Mouse (Mus musculus): ENCODE data around the gene Slc35f5. TPM values are rescaled to one million over a fixed set of nuclear protein-coding genes. Genes with fewer than 3 reads are reported as not detected.

The Slc35f5 gene
- polyA plus RNA-seq, 1 experiment from 2014 or later = 28.5 TPM

GRCm38 (mm10) chr1:125561206-125561605 lies 811 bp downstream of the Slc35f5 start:
- WGBS = 1% methylated on average over 29 of the region's 29 CpGs
- Histone ChIP-seq H3K4me1 (replicated peaks; ENCODE audit: control insufficient read depth, insufficient read depth, low read length) (no peaks in the 10 kb centered on the region; the same call in none of the 2 replicates), H3K4me3 (ENCODE audit: low read depth, low read length) (peak overlapping the region; percentile 81), H3K36me3 (ENCODE audit: control insufficient read depth, insufficient read depth, low read length) (no peaks in the 10 kb centered on the region; the same call in 1 of the 2 replicates), H3K9ac (ENCODE audit: low read depth, low read length) (peak overlapping the region; percentile 81), H3K4me2 (peak overlapping the region; percentile 90), H3K27me3 (replicated peaks; ENCODE audit: control insufficient read depth, insufficient read depth, low read length) (no peaks in the 10 kb centered on the region), H3K9me3 (ENCODE audit: control insufficient read depth, low read length) (no peaks in the 10 kb centered on the region), H3K27ac (ENCODE audit: low read depth, low read length) (peak overlapping the region; percentile 91; the same call in 1 of the 2 replicates)
- ATAC-seq (replicated peaks; ENCODE audit: low FRiP score) = no peak; the same call in 1 of the 2 replicates
- DNase-seq (ENCODE audit: low spot score) = peak; percentile 67

- peak overlapping the region; percentile 81 for H3K4me3 ChIP-seq (ENCODE audit: low read depth, low read length)
- no peak overlapping the region for H3K27ac ChIP-seq (ENCODE audit: low read depth, low read length)
- no peaks in the 10 kb centered on the region; the same call in none of the 2 replicates for H3K4me1 ChIP-seq (replicated peaks; ENCODE audit: control insufficient read depth, insufficient read depth, low read length)
- no peaks in the 10 kb centered on the region for H3K9me3 ChIP-seq (ENCODE audit: control insufficient read depth, low read length)
- H3K4me2 ChIP-seq = peak overlapping the region; percentile 90
- no peak for DNase-seq (ENCODE audit: low spot score)
- 77% methylated on average over 4 of the region's 4 CpGs for WGBS
- peak overlapping the region; percentile 81; the same call in 1 of the 2 replicates for H3K9ac ChIP-seq (ENCODE audit: low read depth, low read length)
- no peaks in the 10 kb centered on the region; the same call in 1 of the 2 replicates for H3K36me3 ChIP-seq (ENCODE audit: control insufficient read depth, insufficient read depth, low read length)
- H3K27me3 ChIP-seq (replicated peaks; ENCODE audit: control insufficient read depth, insufficient read depth, low read length) = no peaks in the 10 kb centered on the region
- ATAC-seq (replicated peaks; ENCODE audit: low FRiP score) = no peak
Measured at GRCm38 (mm10) chr1:125561841-125562240, 1.4 kb downstream of the Slc35f5 start.

- WGBS = 90% methylated on average over 4 of the region's 4 CpGs
Measured at GRCm38 (mm10) chr1:125568126-125568525, 7.7 kb downstream of the Slc35f5 start.

DNA sequence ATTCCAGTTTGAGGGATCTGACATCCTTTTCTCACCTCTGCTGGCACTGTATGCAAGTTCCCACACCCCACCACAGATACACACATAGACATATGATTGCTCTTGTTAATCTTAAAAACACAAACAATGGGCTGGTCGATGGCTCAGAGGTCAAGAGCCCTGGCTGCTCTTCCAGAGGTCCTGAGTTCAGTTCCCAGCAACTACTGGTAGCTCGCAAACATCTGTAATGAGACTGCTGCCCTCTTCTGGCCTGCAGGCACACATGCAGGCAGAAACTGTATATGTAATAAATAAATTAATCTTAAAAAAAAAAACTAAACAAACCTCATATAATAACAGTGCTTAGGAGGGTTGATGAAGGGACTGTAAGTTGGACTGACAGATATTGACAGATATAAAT lies 13.8 kb downstream of the Slc35f5 start:
- WGBS = 73% methylated on average over 2 of the region's 2 CpGs
- H3K9me3 ChIP-seq (ENCODE audit: control insufficient read depth, low read length) = no peaks in the 10 kb centered on the region
- no peak overlapping the region for H3K4me2 ChIP-seq
- H3K27ac ChIP-seq (ENCODE audit: low read depth, low read length) = no peak overlapping the region
- no peaks in the 10 kb centered on the region for H3K4me1 ChIP-seq (replicated peaks; ENCODE audit: control insufficient read depth, insufficient read depth, low read length)
- peaks cover 12% of the 10 kb centered on the region for H3K36me3 ChIP-seq (ENCODE audit: control insufficient read depth, insufficient read depth, low read length)
- H3K4me3 ChIP-seq (ENCODE audit: low read depth, low read length) = no peak overlapping the region
- no peaks in the 10 kb centered on the region for H3K27me3 ChIP-seq (replicated peaks; ENCODE audit: control insufficient read depth, insufficient read depth, low read length)
- ATAC-seq (replicated peaks; ENCODE audit: low FRiP score) (no peak), DNase-seq (ENCODE audit: low spot score) (no peak)
- no peak overlapping the region for H3K9ac ChIP-seq (ENCODE audit: low read depth, low read length)

More at GRCm38 (mm10) chr1:125568126-125568525, 7.7 kb downstream of the Slc35f5 start:
- no peak overlapping the region for H3K27ac ChIP-seq (ENCODE audit: low read depth, low read length)
- no peak for DNase-seq (ENCODE audit: low spot score)
- H3K9me3 ChIP-seq (ENCODE audit: control insufficient read depth, low read length) = no peaks in the 10 kb centered on the region
- no peak overlapping the region for H3K4me3 ChIP-seq (ENCODE audit: low read depth, low read length)
- H3K4me2 ChIP-seq = no peak overlapping the region
- ATAC-seq (replicated peaks; ENCODE audit: low FRiP score) = no peak
- no peaks in the 10 kb centered on the region for H3K4me1 ChIP-seq (replicated peaks; ENCODE audit: control insufficient read depth, insufficient read depth, low read length)
- peaks cover 9% of the 10 kb centered on the region for H3K36me3 ChIP-seq (ENCODE audit: control insufficient read depth, insufficient read depth, low read length)
- no peak overlapping the region for H3K9ac ChIP-seq (ENCODE audit: low read depth, low read length)
- no peaks in the 10 kb centered on the region for H3K27me3 ChIP-seq (replicated peaks; ENCODE audit: control insufficient read depth, insufficient read depth, low read length)

DNA sequence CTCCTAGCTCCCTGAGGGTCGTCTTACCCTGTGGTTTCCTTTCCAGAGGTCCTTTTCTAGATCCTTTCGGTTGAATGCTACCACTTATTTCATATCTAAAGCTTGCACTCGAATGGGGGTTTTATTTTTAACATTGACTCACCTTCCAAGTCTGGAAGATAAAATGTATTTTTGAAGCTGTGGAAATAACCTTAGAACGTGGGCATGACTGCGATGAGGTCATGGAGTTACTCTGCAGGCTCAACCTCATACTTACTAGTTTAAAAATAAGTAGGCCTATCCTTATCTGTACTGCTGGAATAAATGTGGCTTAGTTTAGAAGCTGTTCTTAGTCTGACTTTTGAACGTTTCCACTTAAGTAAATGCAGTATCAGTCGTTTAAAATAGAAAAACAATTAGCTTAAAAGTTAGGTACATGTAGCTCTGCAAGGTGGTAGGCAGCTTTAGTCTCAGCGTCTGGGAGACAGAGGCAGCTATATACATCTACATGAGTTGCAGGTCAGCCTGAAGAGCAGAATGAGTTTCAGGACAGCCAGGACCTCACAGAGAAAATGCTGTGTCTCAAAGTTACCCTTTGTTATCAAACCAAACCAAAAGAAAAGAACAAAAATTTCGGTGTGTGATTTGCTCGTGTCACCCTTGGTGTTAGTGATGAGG lies 15.2 kb downstream of the Slc35f5 start:
- ATAC-seq (replicated peaks; ENCODE audit: low FRiP score) (no peak), DNase-seq (ENCODE audit: low spot score) (no peak)
- Histone ChIP-seq H3K9me3 (ENCODE audit: control insufficient read depth, low read length) (no peaks in the 10 kb centered on the region), H3K27ac (ENCODE audit: low read depth, low read length) (no peak overlapping the region), H3K4me2 (no peak overlapping the region), H3K27me3 (replicated peaks; ENCODE audit: control insufficient read depth, insufficient read depth, low read length) (no peaks in the 10 kb centered on the region), H3K4me1 (replicated peaks; ENCODE audit: control insufficient read depth, insufficient read depth, low read length) (no peaks in the 10 kb centered on the region), H3K4me3 (ENCODE audit: low read depth, low read length) (no peak overlapping the region), H3K9ac (ENCODE audit: low read depth, low read length) (no peak overlapping the region), H3K36me3 (ENCODE audit: control insufficient read depth, insufficient read depth, low read length) (peaks cover 9% of the 10 kb centered on the region)
- WGBS = 68% methylated on average over 10 of the region's 10 CpGs

DNA sequence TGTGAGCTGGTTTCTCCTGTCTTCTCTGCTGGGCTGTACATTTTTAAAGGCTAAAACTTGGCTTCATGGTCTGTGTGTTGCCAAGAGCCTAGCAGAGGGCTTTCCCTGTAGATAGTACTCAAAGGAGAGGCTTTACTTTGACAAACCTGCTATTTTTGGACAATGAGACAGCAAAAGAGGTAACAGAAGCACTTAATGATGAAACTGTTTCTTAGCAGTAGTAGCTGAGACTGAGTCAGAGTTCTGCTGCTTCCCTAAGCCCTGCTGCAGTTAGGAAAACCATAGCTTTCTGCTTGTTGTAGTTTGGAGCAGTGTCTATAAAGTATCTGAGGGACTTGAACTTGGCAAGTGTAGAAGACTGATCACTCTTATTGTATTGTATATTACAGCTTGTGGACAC lies 16.6 kb downstream of the Slc35f5 start:
- DNase-seq (ENCODE audit: low spot score) (no peak), ATAC-seq (replicated peaks; ENCODE audit: low FRiP score) (no peak)
- H3K9ac ChIP-seq (ENCODE audit: low read depth, low read length) = no peak overlapping the region
- peaks cover 6% of the 10 kb centered on the region for H3K36me3 ChIP-seq (ENCODE audit: control insufficient read depth, insufficient read depth, low read length)
- H3K4me1 ChIP-seq (replicated peaks; ENCODE audit: control insufficient read depth, insufficient read depth, low read length) = no peaks in the 10 kb centered on the region
- H3K4me3 ChIP-seq (ENCODE audit: low read depth, low read length) = no peak overlapping the region
- no peak overlapping the region for H3K27ac ChIP-seq (ENCODE audit: low read depth, low read length)
- no peaks in the 10 kb centered on the region for H3K27me3 ChIP-seq (replicated peaks; ENCODE audit: control insufficient read depth, insufficient read depth, low read length)
- no peaks in the 10 kb centered on the region for H3K9me3 ChIP-seq (ENCODE audit: control insufficient read depth, low read length)
- no peak overlapping the region for H3K4me2 ChIP-seq

DNA sequence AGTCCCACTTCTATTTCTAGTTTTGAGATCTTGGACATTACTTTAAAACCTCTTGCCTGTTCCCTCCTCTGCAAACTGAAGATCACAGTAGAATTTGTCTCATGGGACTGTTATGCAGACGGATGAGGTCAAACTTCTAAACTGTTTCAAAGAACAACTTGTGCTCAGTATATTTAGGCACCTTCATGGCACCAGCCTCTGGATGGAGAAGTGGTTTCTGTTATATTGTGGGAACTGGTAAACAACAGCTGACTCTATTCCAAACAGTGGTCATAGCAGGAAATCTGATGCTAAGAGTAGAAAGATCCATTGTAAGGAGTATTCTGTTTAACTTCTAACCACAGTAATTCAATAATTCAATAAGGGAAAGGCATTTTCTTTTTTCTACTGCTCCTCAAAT lies 17.7 kb downstream of the Slc35f5 start:
- H3K9ac ChIP-seq (ENCODE audit: low read depth, low read length) = no peak overlapping the region
- no peak overlapping the region for H3K27ac ChIP-seq (ENCODE audit: low read depth, low read length)
- no peaks in the 10 kb centered on the region for H3K4me1 ChIP-seq (replicated peaks; ENCODE audit: control insufficient read depth, insufficient read depth, low read length)
- no peaks in the 10 kb centered on the region for H3K27me3 ChIP-seq (replicated peaks; ENCODE audit: control insufficient read depth, insufficient read depth, low read length)
- no peak for DNase-seq (ENCODE audit: low spot score)
- H3K9me3 ChIP-seq (ENCODE audit: control insufficient read depth, low read length) = no peaks in the 10 kb centered on the region
- peaks cover 3% of the 10 kb centered on the region; the same call in 1 of the 2 replicates for H3K36me3 ChIP-seq (ENCODE audit: control insufficient read depth, insufficient read depth, low read length)
- 84% methylated on average over 1 of the region's 1 CpGs for WGBS
- ATAC-seq (replicated peaks; ENCODE audit: low FRiP score) = no peak
- H3K4me3 ChIP-seq (ENCODE audit: low read depth, low read length) = no peak overlapping the region
- H3K4me2 ChIP-seq = no peak overlapping the region

- no peak for ATAC-seq (replicated peaks; ENCODE audit: low FRiP score)
- H3K9me3 ChIP-seq (ENCODE audit: control insufficient read depth, low read length) = no peaks in the 10 kb centered on the region
- no peaks in the 10 kb centered on the region for H3K36me3 ChIP-seq (ENCODE audit: control insufficient read depth, insufficient read depth, low read length)
- H3K9ac ChIP-seq (ENCODE audit: low read depth, low read length) = no peak overlapping the region
- 96% methylated on average over 3 of the region's 3 CpGs for WGBS
- no peaks in the 10 kb centered on the region for H3K27me3 ChIP-seq (replicated peaks; ENCODE audit: control insufficient read depth, insufficient read depth, low read length)
- no peak overlapping the region for H3K4me2 ChIP-seq
- DNase-seq (ENCODE audit: low spot score) = no peak
- no peaks in the 10 kb centered on the region for H3K4me1 ChIP-seq (replicated peaks; ENCODE audit: control insufficient read depth, insufficient read depth, low read length)
- H3K27ac ChIP-seq (ENCODE audit: low read depth, low read length) = no peak overlapping the region
- no peak overlapping the region for H3K4me3 ChIP-seq (ENCODE audit: low read depth, low read length)
Measured at GRCm38 (mm10) chr1:125581134-125581533, 20.7 kb downstream of the Slc35f5 start.

GRCm38 (mm10) chr1:125603620-125604019 lies 43.2 kb downstream of the Slc35f5 start:
- ATAC-seq (replicated peaks; ENCODE audit: low FRiP score) (no peak), DNase-seq (ENCODE audit: low spot score) (no peak)
- no peaks in the 10 kb centered on the region for H3K9me3 ChIP-seq (ENCODE audit: control insufficient read depth, low read length)
- no peaks in the 10 kb centered on the region for H3K36me3 ChIP-seq (ENCODE audit: control insufficient read depth, insufficient read depth, low read length)
- H3K27ac ChIP-seq (ENCODE audit: low read depth, low read length) = no peak overlapping the region
- H3K9ac ChIP-seq (ENCODE audit: low read depth, low read length) = no peak overlapping the region
- no peak overlapping the region for H3K4me3 ChIP-seq (ENCODE audit: low read depth, low read length)
- H3K4me2 ChIP-seq = no peak overlapping the region
- H3K4me1 ChIP-seq (replicated peaks; ENCODE audit: control insufficient read depth, insufficient read depth, low read length) = no peaks in the 10 kb centered on the region
- WGBS = 78% methylated on average over 4 of the region's 4 CpGs
- H3K27me3 ChIP-seq (replicated peaks; ENCODE audit: control insufficient read depth, insufficient read depth, low read length) = no peaks in the 10 kb centered on the region; the same call in 1 of the 2 replicates
